ENCODE assay signal across 24 mouse cellular contexts in genomic region chr1:13872536-13872935, GRCm38 (mm10).
A peak's percentile ranks its signal among the peaks of the same experiment; 100 is the strongest.
DNase-seq lines count a peak whose midpoint lies in the region; ATAC-seq lines count a peak whose summit lies in the region.
"Had no signal": no experiment of that assay in that cellular context is flagged by ENCODE, and none has a peak within 500 bp of the region (broad histone marks: within the 10 kb centered on the region; RNA-seq: fewer than 3 reads in every experiment).

No protein-coding gene starts in this region.

- no peak overlapping the region for H3K4me3 ChIP-seq in midbrain, embryonic 11.5 days (ENCODE audit: low read depth, low read length)
- no peak overlapping the region for H3K4me3 ChIP-seq in midbrain, embryonic 14.5 days (replicated peaks; ENCODE audit: low read depth, low read length)
- H3K4me3 ChIP-seq: embryonic facial prominence, embryonic 10.5 days; embryonic facial prominence, embryonic 12.5 days; forebrain, embryonic 13.5 days; forebrain, embryonic 15.5 days had no signal

- ATAC-seq in midbrain, embryonic 11.5 days (ENCODE audit: low FRiP score), result no peak
- no peak for ATAC-seq in midbrain, embryonic 14.5 days (ENCODE audit: low FRiP score, low TSS enrichment)
- ATAC-seq: activated CD4-positive, CD25-positive, alpha-beta regulatory T cell, adult 4 months; CD4-positive, CD25-positive, alpha-beta regulatory T cell, adult 4 months; forebrain, embryonic 13.5 days; forebrain, embryonic 15.5 days; forebrain, postnatal 0 days; Patski had no signal

- no peaks in the 10 kb centered on the region for H3K36me3 ChIP-seq in midbrain, embryonic 11.5 days (ENCODE audit: control insufficient read depth, insufficient read depth, low read length)
- no peaks in the 10 kb centered on the region for H3K36me3 ChIP-seq in midbrain, embryonic 14.5 days (ENCODE audit: control insufficient read depth, insufficient read depth, low read length)
- H3K36me3 ChIP-seq: embryonic facial prominence, embryonic 10.5 days; embryonic facial prominence, embryonic 12.5 days; forebrain, embryonic 15.5 days; G1E had no signal

- DNase-seq in midbrain, embryonic 11.5 days (ENCODE audit: low spot score, missing footprints), result peak; percentile 62
- no peak for DNase-seq in midbrain, embryonic 14.5 days
- peak; percentile 53 for DNase-seq in R1 (ENCODE audit: low read depth, low spot score)
- no peak for DNase-seq in heart, adult 11 months
- DNase-seq in right cerebral cortex, postnatal 36 days (ENCODE audit: low spot score in 2 of 2), result no peak
- DNase-seq: adrenal gland, adult 8-10 months; adrenal gland, postnatal 14 days; adrenal gland, postnatal 36 days; B cell, adult 2 months; cerebellum, adult 11-12 months; cerebellum, adult 2 months; cerebellum, adult 9-10 months; cerebellum, postnatal 10 days; cerebellum, postnatal 25 days; forebrain, postnatal 0 days had no signal

- no peak overlapping the region for H3K27ac ChIP-seq in midbrain, embryonic 11.5 days (ENCODE audit: low read depth, low read length)
- no peak overlapping the region for H3K27ac ChIP-seq in midbrain, embryonic 14.5 days (replicated peaks; ENCODE audit: low read depth, low read length)
- H3K27ac ChIP-seq: embryonic facial prominence, embryonic 10.5 days; embryonic facial prominence, embryonic 12.5 days; forebrain, embryonic 13.5 days; forebrain, embryonic 15.5 days had no signal

- H3K9ac ChIP-seq in midbrain, embryonic 11.5 days (ENCODE audit: low read length), result no peak overlapping the region
- H3K9ac ChIP-seq in midbrain, embryonic 14.5 days (replicated peaks; ENCODE audit: low read length), result no peak overlapping the region
- H3K9ac ChIP-seq: embryonic facial prominence, embryonic 12.5 days; forebrain, embryonic 13.5 days; forebrain, embryonic 15.5 days; forebrain, postnatal 0 days had no signal

- no peaks in the 10 kb centered on the region for H3K27me3 ChIP-seq in midbrain, embryonic 11.5 days (ENCODE audit: control insufficient read depth, insufficient read depth, low read length)
- no peaks in the 10 kb centered on the region for H3K27me3 ChIP-seq in midbrain, embryonic 14.5 days (ENCODE audit: control insufficient read depth, insufficient read depth, low read length)
- H3K27me3 ChIP-seq: CH12.LX; embryonic facial prominence, embryonic 12.5 days; forebrain, embryonic 13.5 days; forebrain, embryonic 15.5 days; Patski had no signal

- no peak overlapping the region for H3K4me2 ChIP-seq in midbrain, embryonic 11.5 days
- no peak overlapping the region for H3K4me2 ChIP-seq in midbrain, embryonic 14.5 days (ENCODE audit: low read length)
- H3K4me2 ChIP-seq: embryonic facial prominence, embryonic 12.5 days; forebrain, embryonic 13.5 days; forebrain, embryonic 15.5 days had no signal

- H3K9me3 ChIP-seq in midbrain, embryonic 11.5 days (ENCODE audit: control insufficient read depth, low read length), result no peaks in the 10 kb centered on the region
- no peaks in the 10 kb centered on the region for H3K9me3 ChIP-seq in midbrain, embryonic 14.5 days (ENCODE audit: control insufficient read depth, low read length)
- H3K9me3 ChIP-seq: embryonic facial prominence, embryonic 10.5 days; embryonic facial prominence, embryonic 12.5 days; forebrain, embryonic 13.5 days; forebrain, embryonic 15.5 days; G1E had no signal

- H3K4me1 ChIP-seq in midbrain, embryonic 11.5 days (ENCODE audit: control insufficient read depth, insufficient read depth, low read length), result no peaks in the 10 kb centered on the region
- no peaks in the 10 kb centered on the region for H3K4me1 ChIP-seq in midbrain, embryonic 14.5 days (ENCODE audit: control insufficient read depth, insufficient read depth, low read length)
- H3K4me1 ChIP-seq: embryonic facial prominence, embryonic 10.5 days; embryonic facial prominence, embryonic 12.5 days; forebrain, embryonic 13.5 days had no signal

Comparison
In these comparisons a context has a peak if more than half of its experiments do, and no peak if none do; other contexts are left out.
1. DNase-seq: peak in midbrain, embryonic 11.5 days (single experiment) and R1 (single experiment); none in midbrain, embryonic 14.5 days (single experiment), heart, adult 11 months (single experiment) and right cerebral cortex, postnatal 36 days (0 of 2).